8 mouse cellular contexts compared by ENCODE assay signal in the genomic region with DNA sequence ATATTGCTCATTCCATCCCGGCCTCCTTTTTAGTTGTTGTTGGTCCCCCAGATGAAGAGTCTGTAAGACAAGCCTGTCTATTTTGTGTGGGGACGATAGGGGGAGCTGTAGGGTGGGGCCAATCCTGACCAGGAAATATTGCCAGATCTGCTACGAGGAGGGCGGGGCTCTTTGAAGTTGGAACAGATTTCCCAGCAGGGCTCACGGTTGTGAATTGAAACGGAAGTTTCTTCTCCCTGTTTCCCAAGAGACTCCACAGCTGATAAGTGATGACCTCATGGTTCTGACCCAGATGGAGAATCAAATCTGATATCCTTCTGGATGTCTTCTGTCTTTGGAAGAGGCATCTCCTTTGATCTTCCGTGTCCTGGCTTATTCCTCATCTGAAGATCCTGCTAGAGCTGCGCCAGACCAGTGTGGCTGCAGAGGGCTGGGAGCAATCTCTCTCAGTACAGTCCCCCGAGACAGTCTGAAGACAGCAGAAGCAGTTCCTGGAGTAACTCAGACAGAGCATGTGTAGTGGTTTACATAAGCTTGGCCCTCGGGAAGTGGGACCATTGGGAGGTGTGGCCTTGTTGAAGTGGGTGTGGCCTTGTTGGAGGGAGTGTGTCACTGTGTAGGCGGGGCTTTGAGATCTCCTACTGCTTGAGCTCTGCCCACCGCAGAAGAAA.
A peak's percentile ranks its signal among the peaks of the same experiment; 100 is the strongest.
DNase-seq lines count a peak whose midpoint lies in the region; ATAC-seq and TF ChIP-seq lines count a peak whose summit lies in the region.

No protein-coding gene starts in this region.

- WGBS in forebrain, embryonic 12.5 days, result 17% methylated on average over 12 of the region's 12 CpGs
- WGBS in heart, postnatal 0 days, result 14% methylated on average over 12 of the region's 12 CpGs
- WGBS in lung, embryonic 14.5 days, result 6% methylated on average over 12 of the region's 12 CpGs

- H3K9me3 ChIP-seq in forebrain, embryonic 12.5 days, result no peaks in the 10 kb centered on the region
- no peaks in the 10 kb centered on the region for H3K9me3 ChIP-seq in heart, postnatal 0 days (replicated peaks; ENCODE audit: control insufficient read depth, low read length)
- no peaks in the 10 kb centered on the region for H3K9me3 ChIP-seq in lung, embryonic 14.5 days (ENCODE audit: low read depth, low read length)

- H3K27me3 ChIP-seq in forebrain, embryonic 12.5 days, result peaks cover 22% of the 10 kb centered on the region
- no peaks in the 10 kb centered on the region for H3K27me3 ChIP-seq in heart, postnatal 0 days (ENCODE audit: control insufficient read depth, insufficient read depth, low read length)
- H3K27me3 ChIP-seq in lung, embryonic 14.5 days (ENCODE audit: insufficient read depth, low read length), result no peaks in the 10 kb centered on the region

- 0 out of 2 replicates have a peak overlapping the region, but pooled peaks have one; percentile 8 for H3K4me3 ChIP-seq in forebrain, embryonic 12.5 days (replicated peaks)
- H3K4me3 ChIP-seq in heart, postnatal 0 days (ENCODE audit: low read depth, low read length), result 0 out of 2 replicates have a peak overlapping the region, but pooled peaks have one; percentile 9
- H3K4me3 ChIP-seq in lung, embryonic 14.5 days (ENCODE audit: low read depth, low read length), result peak overlapping the region; percentile 22

- H3K36me3 ChIP-seq in forebrain, embryonic 12.5 days (replicated peaks), result no peaks in the 10 kb centered on the region
- H3K36me3 ChIP-seq in heart, postnatal 0 days (replicated peaks; ENCODE audit: control insufficient read depth, insufficient read depth, low read length), result no peaks in the 10 kb centered on the region
- no peaks in the 10 kb centered on the region for H3K36me3 ChIP-seq in lung, embryonic 14.5 days (ENCODE audit: insufficient read depth)

- H3K4me2 ChIP-seq in forebrain, embryonic 12.5 days, result peak overlapping the region; percentile 32
- H3K4me2 ChIP-seq in heart, postnatal 0 days (ENCODE audit: low read depth, low read length), result peak overlapping the region; percentile 38
- H3K4me2 ChIP-seq in lung, embryonic 14.5 days, result peak overlapping the region; percentile 53

- ATAC-seq in forebrain, embryonic 12.5 days (ENCODE audit: low FRiP score), result peak; percentile 55
- peak; percentile 84 for ATAC-seq in heart, postnatal 0 days (ENCODE audit: insufficient read depth, low read depth)
- ATAC-seq in lung, embryonic 14.5 days (ENCODE audit: insufficient read depth), result peak; percentile 97

- peak; percentile 55 for TF ChIP-seq CTCF in heart, postnatal 0 days (IDR thresholded peaks at IDR 0.05; ENCODE audit: low read depth)
- peak; percentile 76 for TF ChIP-seq CTCF in lung, embryonic 14.5 days (IDR thresholded peaks at IDR 0.05; ENCODE audit: low read depth)

- DNase-seq in NIH3T3 (ENCODE audit: low read depth), result peak; percentile 69
- DNase-seq in c-Kit-positive CD71-positive TER-119-positive erythroid progenitor cells, embryonic 14.5 days (ENCODE audit: low spot score), result peak; percentile 23
- peak; percentile 73 for DNase-seq in heart, postnatal 0 days (ENCODE audit: low spot score)
- DNase-seq in kidney, postnatal 14 days, result peak; percentile 77
- peak; percentile 90 for DNase-seq in lung, embryonic 14.5 days
- peak; percentile 63 for DNase-seq in ovary, postnatal 14 days (ENCODE audit: low spot score)
- DNase-seq in B cell, adult 2 months, result no peak

- no peak overlapping the region for H3K9ac ChIP-seq in forebrain, embryonic 12.5 days
- no peak overlapping the region for H3K9ac ChIP-seq in heart, postnatal 0 days (replicated peaks; ENCODE audit: low read depth, low read length)
- no peak overlapping the region for H3K9ac ChIP-seq in lung, embryonic 14.5 days

- H3K27ac ChIP-seq in forebrain, embryonic 12.5 days, result 0 out of 2 replicates have a peak overlapping the region, but pooled peaks have one; percentile 19
- H3K27ac ChIP-seq in heart, postnatal 0 days (ENCODE audit: low read depth), result peak overlapping the region; percentile 49; the same call in 1 of the 2 replicates
- H3K27ac ChIP-seq in lung, embryonic 14.5 days (ENCODE audit: low read depth), result peak overlapping the region; percentile 70

- H3K4me1 ChIP-seq in forebrain, embryonic 12.5 days, result peaks cover 25% of the 10 kb centered on the region
- H3K4me1 ChIP-seq in heart, postnatal 0 days (ENCODE audit: control insufficient read depth, insufficient read depth), result 0 out of 2 replicates have a peak, but pooled peaks cover 3% of the 10 kb centered on the region
- no peaks in the 10 kb centered on the region for H3K4me1 ChIP-seq in lung, embryonic 14.5 days (ENCODE audit: insufficient read depth)

- 0 out of 2 replicates have a peak, but pooled peaks have one; percentile 23 for TF ChIP-seq EP300 in heart, postnatal 0 days (IDR thresholded peaks at IDR 0.05; ENCODE audit: low read depth)

Comparison
In these comparisons a context has a peak if more than half of its experiments do, and no peak if none do; other contexts are left out.
1. DNase-seq: peak in NIH3T3 (single experiment), c-Kit-positive CD71-positive TER-119-positive erythroid progenitor cells, embryonic 14.5 days (single experiment), heart, postnatal 0 days (single experiment), kidney, postnatal 14 days (single experiment), lung, embryonic 14.5 days (single experiment) and ovary, postnatal 14 days (single experiment); none in B cell, adult 2 months (0 of 2).
2. H3K27ac ChIP-seq: peak in every context shown above with its lines; median percentile 70 in lung, embryonic 14.5 days; 49 in heart, postnatal 0 days; 19 in forebrain, embryonic 12.5 days.
3. Peak in every context shown above with its lines, with median percentiles within 50 percentile points of each other: ATAC-seq, H3K4me2 ChIP-seq and H3K4me3 ChIP-seq.